Mouse (Mus musculus): Measurements from ENCODE around the gene Mkrn2os. TPM values are rescaled to one million over a fixed set of nuclear protein-coding genes. Genes with fewer than 3 reads are reported as not detected.

The Mkrn2os gene
- polyA plus RNA-seq, 1 experiment from 2014 or later, result 0.86 TPM

GRCm38 (mm10) chr6:115601322-115601714, 8.9 kb upstream of the Mkrn2os start:
- ATAC-seq (ENCODE audit: insufficient read depth) (peak; percentile 6; the same call in 1 of the 2 replicates), DNase-seq (no peak)
- Histone ChIP-seq H3K4me2 (peak overlapping the region; percentile 82), H3K27me3 (ENCODE audit: insufficient read depth, low read length) (no peaks in the 10 kb centered on the region), H3K9me3 (ENCODE audit: low read depth, low read length) (no peaks in the 10 kb centered on the region), H3K27ac (ENCODE audit: low read depth) (no peak overlapping the region), H3K4me1 (ENCODE audit: insufficient read depth) (0 out of 2 replicates have a peak, but pooled peaks cover 2% of the 10 kb centered on the region), H3K9ac (no peak overlapping the region), H3K36me3 (ENCODE audit: insufficient read depth) (0 out of 2 replicates have a peak, but pooled peaks cover 6% of the 10 kb centered on the region), H3K4me3 (ENCODE audit: low read depth, low read length) (peak overlapping the region; percentile 78)
- WGBS, result 56% methylated on average over 4 of the region's 4 CpGs
- TF ChIP-seq CTCF (IDR thresholded peaks at IDR 0.05; ENCODE audit: low read depth), result peak; percentile 33

GRCm38 (mm10) chr6:115595667-115596066, 3.3 kb upstream of the Mkrn2os start:
- no peaks in the 10 kb centered on the region for H3K4me1 ChIP-seq (ENCODE audit: insufficient read depth)
- no peaks in the 10 kb centered on the region for H3K36me3 ChIP-seq (ENCODE audit: insufficient read depth)
- no peaks in the 10 kb centered on the region for H3K9me3 ChIP-seq (ENCODE audit: low read depth, low read length)
- DNase-seq (no peak), ATAC-seq (ENCODE audit: insufficient read depth) (no peak)
- H3K4me3 ChIP-seq (ENCODE audit: low read depth, low read length), result no peak overlapping the region
- H3K9ac ChIP-seq, result no peak overlapping the region
- H3K27ac ChIP-seq (ENCODE audit: low read depth), result no peak overlapping the region
- no peak overlapping the region for H3K4me2 ChIP-seq
- TF ChIP-seq CTCF (IDR thresholded peaks at IDR 0.05; ENCODE audit: low read depth), result no peak
- WGBS, result 63% methylated on average over 3 of the region's 3 CpGs
- H3K27me3 ChIP-seq (ENCODE audit: insufficient read depth, low read length), result no peaks in the 10 kb centered on the region

GRCm38 (mm10) chr6:115594463-115594862, 2.1 kb upstream of the Mkrn2os start:
- no peak for ATAC-seq (ENCODE audit: insufficient read depth)

GRCm38 (mm10) chr6:115593252-115593651, 876 bp upstream of the Mkrn2os start:
- WGBS, result 78% methylated on average over 4 of the region's 4 CpGs
- H3K4me2 ChIP-seq, result no peak overlapping the region
- DNase-seq (no peak), ATAC-seq (ENCODE audit: insufficient read depth) (no peak)
- no peaks in the 10 kb centered on the region for H3K36me3 ChIP-seq (ENCODE audit: insufficient read depth)
- TF ChIP-seq CTCF (IDR thresholded peaks at IDR 0.05; ENCODE audit: low read depth), result no peak
- no peaks in the 10 kb centered on the region for H3K4me1 ChIP-seq (ENCODE audit: insufficient read depth)
- H3K9ac ChIP-seq, result no peak overlapping the region
- H3K9me3 ChIP-seq (ENCODE audit: low read depth, low read length), result no peaks in the 10 kb centered on the region
- H3K4me3 ChIP-seq (ENCODE audit: low read depth, low read length), result no peak overlapping the region
- no peaks in the 10 kb centered on the region for H3K27me3 ChIP-seq (ENCODE audit: insufficient read depth, low read length)
- H3K27ac ChIP-seq (ENCODE audit: low read depth), result no peak overlapping the region

More at GRCm38 (mm10) chr6:115594463-115594862, 2.1 kb upstream of the Mkrn2os start:
- Histone ChIP-seq H3K27ac (ENCODE audit: low read depth) (no peak overlapping the region), H3K36me3 (ENCODE audit: insufficient read depth) (no peaks in the 10 kb centered on the region), H3K4me3 (ENCODE audit: low read depth, low read length) (no peak overlapping the region), H3K9ac (no peak overlapping the region), H3K4me2 (no peak overlapping the region), H3K4me1 (ENCODE audit: insufficient read depth) (no peaks in the 10 kb centered on the region), H3K27me3 (ENCODE audit: insufficient read depth, low read length) (no peaks in the 10 kb centered on the region), H3K9me3 (ENCODE audit: low read depth, low read length) (no peaks in the 10 kb centered on the region)
- DNase-seq, result no peak
- TF ChIP-seq CTCF (IDR thresholded peaks at IDR 0.05; ENCODE audit: low read depth), result no peak
- WGBS, result 73% methylated on average over 3 of the region's 3 CpGs

- no peak overlapping the region for H3K4me3 ChIP-seq (ENCODE audit: low read depth, low read length)
- H3K9me3 ChIP-seq (ENCODE audit: low read depth, low read length), result no peaks in the 10 kb centered on the region
- ATAC-seq (ENCODE audit: insufficient read depth) (no peak), DNase-seq (no peak)
- no peak overlapping the region for H3K27ac ChIP-seq (ENCODE audit: low read depth)
- no peak for TF ChIP-seq CTCF (IDR thresholded peaks at IDR 0.05; ENCODE audit: low read depth)
- H3K27me3 ChIP-seq (ENCODE audit: insufficient read depth, low read length), result no peaks in the 10 kb centered on the region
- 82% methylated on average over 19 of the region's 19 CpGs for WGBS
- no peaks in the 10 kb centered on the region for H3K36me3 ChIP-seq (ENCODE audit: insufficient read depth)
- H3K4me1 ChIP-seq (ENCODE audit: insufficient read depth), result no peaks in the 10 kb centered on the region
- H3K4me2 ChIP-seq, result no peak overlapping the region
- no peak overlapping the region for H3K9ac ChIP-seq
These were observed 550 bp downstream of the Mkrn2os start for GRCm38 (mm10) chr6:115591692-115592359.

- Histone ChIP-seq H3K27ac (ENCODE audit: low read depth) (no peak overlapping the region), H3K9ac (no peak overlapping the region), H3K27me3 (ENCODE audit: insufficient read depth, low read length) (no peaks in the 10 kb centered on the region), H3K4me3 (ENCODE audit: low read depth, low read length) (no peak overlapping the region), H3K4me1 (ENCODE audit: insufficient read depth) (no peaks in the 10 kb centered on the region), H3K9me3 (ENCODE audit: low read depth, low read length) (no peaks in the 10 kb centered on the region), H3K36me3 (ENCODE audit: insufficient read depth) (0 out of 2 replicates have a peak, but pooled peaks cover under 1% of the 10 kb centered on the region), H3K4me2 (no peak overlapping the region)
- 80% methylated on average over 10 of the region's 10 CpGs for WGBS
- DNase-seq, result no peak
- TF ChIP-seq CTCF (IDR thresholded peaks at IDR 0.05; ENCODE audit: low read depth), result no peak
- ATAC-seq (ENCODE audit: insufficient read depth), result no peak
These were observed 6.1 kb downstream of the Mkrn2os start for GRCm38 (mm10) chr6:115586321-115586720.

- Histone ChIP-seq H3K4me1 (ENCODE audit: insufficient read depth) (no peaks in the 10 kb centered on the region), H3K36me3 (ENCODE audit: insufficient read depth) (peaks cover 6% of the 10 kb centered on the region; the same call in 1 of the 2 replicates), H3K9ac (no peak overlapping the region), H3K4me2 (no peak overlapping the region), H3K4me3 (ENCODE audit: low read depth, low read length) (no peak overlapping the region), H3K27ac (ENCODE audit: low read depth) (no peak overlapping the region), H3K9me3 (ENCODE audit: low read depth, low read length) (no peaks in the 10 kb centered on the region), H3K27me3 (ENCODE audit: insufficient read depth, low read length) (no peaks in the 10 kb centered on the region)
- WGBS, result 68% methylated on average over 3 of the region's 3 CpGs
- ATAC-seq (ENCODE audit: insufficient read depth) (no peak), DNase-seq (no peak)
- TF ChIP-seq CTCF (IDR thresholded peaks at IDR 0.05; ENCODE audit: low read depth), result no peak
These were observed 8.2 kb downstream of the Mkrn2os start for GRCm38 (mm10) chr6:115584176-115584575.
